Mouse (Mus musculus): ENCODE data around the gene Noc3l.

DNA sequence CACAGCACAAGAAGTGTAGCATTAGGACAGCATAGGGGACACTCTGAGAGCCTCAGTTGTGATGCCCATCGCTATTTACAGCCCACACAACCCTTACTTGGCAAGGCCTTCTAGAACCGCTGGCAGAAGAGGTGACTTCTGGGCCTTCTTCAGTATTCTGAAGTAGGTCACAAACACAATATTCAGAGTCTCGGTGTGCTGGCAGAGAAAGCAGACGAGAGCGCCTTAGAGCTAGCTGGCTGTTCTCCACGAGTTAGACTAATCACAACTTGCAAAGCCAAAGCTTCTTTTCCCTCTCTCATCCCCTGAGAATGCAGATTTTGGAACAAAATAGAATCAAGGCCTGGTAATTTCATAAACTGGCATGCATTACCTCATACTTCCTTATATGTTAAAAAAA is 20.2 kb downstream of the Noc3l start:
- TF ChIP-seq CTCF (IDR thresholded peaks at IDR 0.05; ENCODE audit: low read depth, low read length) (no peak), GATA2 (IDR thresholded peaks at IDR 0.05; ENCODE audit: borderline replicate concordance, low read depth, low read length) (no peak), GATA1 (IDR thresholded peaks at IDR 0.05; ENCODE audit: borderline replicate concordance, low read length) (no peak)

Measured in G1E (cell line).